Mouse (Mus musculus): ENCODE measurements at regions not wholly inside any gene's neighbourhood (a gene's known extent, or its start where the extent isn't known, plus 50 kb on each side); places are given as distances from the start of the nearest gene placed in this dataset.

DNA sequence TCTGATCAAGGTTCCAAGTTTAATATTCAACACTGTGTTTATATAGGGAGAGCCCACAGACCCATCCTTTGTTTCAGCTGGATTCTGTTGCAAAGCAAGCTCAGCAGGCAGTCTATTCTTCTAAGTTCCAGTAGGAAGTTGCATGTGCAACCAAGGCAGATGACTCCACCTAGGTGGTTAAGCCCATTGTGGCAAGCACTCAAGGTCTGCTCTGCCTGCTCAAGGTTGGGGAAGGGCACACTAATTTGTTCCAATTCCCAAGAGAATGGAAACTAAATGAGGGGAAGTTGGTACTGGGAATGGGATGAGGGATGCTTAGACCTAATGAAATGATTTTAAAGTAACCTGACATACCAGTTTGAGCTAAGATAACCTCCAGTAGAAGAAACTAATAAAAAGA is 437.3 kb downstream of the 1810013L24Rik start:
- DNase-seq: no peak

DNA sequence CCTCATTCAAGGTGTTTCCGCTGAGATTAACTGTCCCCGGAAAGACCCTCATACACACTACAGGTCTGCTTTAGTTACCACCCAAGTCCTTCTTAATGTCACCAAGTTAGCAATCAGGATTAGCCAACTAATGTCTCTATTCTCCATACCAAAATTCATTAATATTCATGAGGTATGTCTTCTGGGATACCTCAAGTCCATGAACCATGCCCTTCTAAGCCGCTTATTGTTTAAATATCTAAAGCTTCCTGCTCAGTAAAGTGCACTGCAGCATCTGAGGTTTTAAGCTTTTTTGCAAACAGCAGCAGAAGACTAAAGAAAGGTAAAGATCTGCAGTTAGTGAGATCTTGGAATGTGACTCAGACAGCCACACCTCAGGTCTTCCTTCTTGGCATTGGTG is 440.2 kb downstream of the 1810013L24Rik start:
- no peak for DNase-seq

DNA sequence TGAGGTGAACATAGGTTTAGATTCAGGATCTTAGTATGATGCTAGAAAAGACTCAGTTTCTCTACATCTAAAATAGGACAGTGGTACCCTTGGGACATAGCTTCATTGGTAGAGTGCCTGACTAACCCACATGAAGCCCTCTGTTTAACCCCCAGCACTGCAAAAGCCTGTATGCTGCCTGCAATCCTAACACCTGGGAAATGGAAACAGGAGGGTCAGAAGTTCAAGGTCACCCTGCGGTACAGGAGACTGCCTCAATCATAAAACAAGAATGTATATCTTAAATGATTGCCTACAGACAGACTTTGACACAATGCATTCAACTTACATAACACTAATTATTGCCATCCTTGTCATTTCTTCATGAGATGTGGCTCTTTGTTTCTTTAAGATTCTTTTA is 440.8 kb downstream of the 1810013L24Rik start:
- no peak for DNase-seq

DNA sequence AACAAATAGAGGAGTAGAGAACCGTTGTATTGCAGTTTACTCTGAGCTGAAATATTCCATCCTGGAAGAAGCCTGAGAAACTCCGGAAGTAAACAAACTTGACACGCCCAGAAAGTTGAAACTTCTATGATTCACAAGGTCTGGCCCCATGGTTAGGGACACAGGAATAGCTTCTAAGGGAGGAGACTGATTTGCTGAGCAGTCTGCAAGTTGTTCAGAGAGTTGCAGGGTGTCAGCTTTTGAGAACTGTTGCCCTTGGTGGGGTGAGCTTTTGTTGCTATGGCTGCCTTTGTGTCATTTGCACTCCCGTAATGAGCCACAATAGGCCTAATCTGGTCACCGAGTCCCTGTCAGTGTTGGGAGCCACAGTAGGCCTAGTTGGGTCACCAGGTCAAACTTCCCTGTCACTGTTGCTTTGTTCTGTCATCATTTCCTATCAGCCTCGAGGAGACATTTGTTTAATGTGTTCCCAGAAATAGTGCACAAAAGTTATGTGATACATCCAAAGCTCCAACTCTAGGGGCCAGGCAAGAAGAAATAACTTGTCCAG is 443.9 kb downstream of the 1810013L24Rik start:
- peak; percentile 62 for DNase-seq

DNA sequence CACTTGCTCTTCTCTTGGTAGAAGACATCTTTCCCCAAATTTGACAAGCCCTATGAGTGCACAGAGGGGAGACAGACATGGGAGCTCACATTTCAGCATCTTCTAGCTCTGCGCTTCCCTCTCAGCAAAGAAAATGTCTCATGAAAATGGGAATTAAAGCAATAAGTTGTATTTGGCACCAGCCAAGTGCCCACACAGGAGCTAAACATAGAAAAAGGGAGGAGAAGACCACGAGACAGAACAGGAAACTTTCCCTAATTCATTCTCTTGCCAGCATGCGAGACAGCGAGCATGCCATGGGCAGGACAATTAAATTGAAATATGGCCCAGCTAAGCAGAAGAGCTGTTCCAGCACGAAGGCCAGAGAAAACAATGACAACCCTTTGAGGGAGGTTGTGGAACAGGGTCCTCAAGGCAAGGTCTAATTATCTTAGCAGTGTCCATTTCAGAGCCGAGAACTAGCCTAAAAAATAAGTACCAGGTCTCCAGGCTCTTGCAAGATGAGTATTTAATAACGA is 444.7 kb downstream of the 1810013L24Rik start:
- DNase-seq: no peak

DNA sequence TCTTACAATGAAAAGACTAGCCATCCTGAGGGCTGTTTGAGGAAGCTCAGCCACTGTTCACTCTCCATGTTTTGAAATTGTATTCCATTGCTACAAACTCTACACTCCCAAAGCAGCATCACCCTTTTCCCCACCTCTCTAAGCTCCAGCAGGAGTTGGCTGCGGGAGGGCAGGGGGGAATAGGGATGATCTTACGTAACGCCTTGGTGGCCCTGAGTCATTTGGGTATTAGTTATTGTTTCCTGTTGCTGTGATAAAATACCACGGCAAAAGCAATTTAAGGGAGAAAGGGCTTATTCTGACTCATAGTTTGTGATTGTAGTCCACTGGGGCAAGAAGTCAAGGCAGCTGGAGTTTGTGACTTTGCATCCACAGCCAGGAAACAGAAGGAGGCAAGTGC is 445.5 kb downstream of the 1810013L24Rik start:
- peak; percentile 74 for DNase-seq

DNA sequence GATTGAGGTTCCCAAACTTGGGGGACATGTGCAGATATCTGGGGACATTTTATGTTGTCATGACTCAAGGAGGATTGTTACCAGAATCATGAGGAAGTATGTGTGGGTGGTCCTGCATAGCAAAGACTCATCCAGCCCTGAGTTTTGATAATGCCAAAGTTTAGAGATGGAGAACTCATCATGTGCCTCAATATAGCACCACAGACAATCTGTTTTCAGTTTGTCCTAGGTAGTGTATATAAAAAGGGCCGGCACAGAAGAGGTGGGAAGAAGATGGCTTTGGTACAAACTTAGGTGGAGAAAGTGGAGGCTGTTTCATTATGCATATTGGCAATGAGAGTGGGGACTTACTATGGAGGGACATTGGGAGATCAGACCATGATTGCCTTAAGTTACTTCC is 447.2 kb downstream of the 1810013L24Rik start:
- no peak for DNase-seq

DNA sequence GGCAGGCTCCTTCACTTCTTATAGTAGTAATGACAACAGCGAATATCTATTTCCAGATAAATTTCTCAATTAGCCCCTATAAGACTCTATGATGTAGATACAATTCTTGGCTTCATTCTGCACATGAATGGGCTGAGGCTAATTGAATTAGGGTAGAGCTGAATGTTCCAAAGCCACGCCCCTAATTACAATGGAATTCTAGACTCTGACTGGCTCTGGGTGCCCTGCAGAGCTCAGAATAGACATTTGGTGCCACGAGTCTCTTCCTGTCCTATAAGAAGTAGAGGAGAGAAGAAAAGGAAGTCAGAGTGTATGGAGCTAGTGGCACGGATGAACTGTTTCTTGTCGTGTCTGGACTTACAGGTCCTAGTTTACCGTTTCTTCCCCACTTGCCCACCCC is 449.8 kb downstream of the 1810013L24Rik start:
- no peak for DNase-seq

DNA sequence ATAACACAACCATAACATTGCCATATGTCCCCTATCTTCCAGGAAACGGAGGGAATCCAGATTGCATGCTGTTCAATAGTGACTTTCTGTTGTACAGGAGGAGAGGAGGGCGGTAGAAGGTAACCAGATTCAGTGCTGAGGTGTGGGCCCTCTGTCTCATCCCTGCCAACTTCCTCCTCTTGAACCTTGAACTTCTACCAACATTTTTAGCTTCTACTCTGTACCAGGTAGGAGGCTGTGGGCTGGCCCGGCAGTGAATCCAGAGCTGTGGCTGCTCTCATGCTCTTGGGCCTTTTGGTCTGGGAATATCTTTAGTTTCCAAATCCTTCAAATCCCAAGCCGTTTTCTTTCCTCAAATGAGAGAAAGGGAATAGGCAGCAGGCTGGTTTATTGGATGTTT is 450.5 kb downstream of the 1810013L24Rik start:
- no peak for DNase-seq

DNA sequence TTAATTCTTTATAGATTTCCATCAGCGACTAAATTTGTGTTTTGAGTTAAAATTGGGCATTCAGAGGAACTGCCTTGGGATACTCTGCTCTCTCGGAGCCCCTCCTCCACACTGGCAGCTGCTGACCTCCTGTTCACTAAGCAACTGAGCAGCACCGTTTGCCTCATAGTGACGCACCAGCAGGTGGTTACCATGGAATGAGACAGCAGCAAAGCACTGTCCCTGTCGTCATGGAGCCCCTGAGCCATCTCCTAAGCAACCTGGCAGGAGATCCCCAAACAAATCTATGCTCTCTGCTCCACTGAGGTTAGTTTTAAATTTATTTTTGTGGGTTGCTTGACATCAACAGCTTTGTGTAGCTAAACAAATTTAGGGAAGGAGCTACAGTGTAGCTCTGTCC is 451.0 kb downstream of the 1810013L24Rik start:
- peak; percentile 89 for DNase-seq

DNA sequence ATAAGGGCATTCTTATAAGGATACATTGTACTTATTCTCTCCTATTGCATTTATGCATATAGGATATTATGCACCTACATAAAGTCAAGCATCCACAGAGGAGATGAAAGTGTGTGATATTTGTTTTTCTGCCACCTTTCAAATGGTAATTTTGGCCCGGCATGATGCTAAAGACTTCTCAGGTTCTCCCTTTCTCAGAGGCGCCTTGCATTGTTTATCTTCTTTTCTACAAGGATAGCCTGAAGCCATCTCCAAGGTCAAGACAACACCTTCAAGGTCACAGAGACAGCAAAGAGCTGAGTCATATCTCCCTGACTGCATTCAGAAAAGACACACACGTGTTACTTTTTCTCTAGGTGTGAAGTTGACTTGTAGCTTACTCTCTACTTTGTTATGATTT is 454.5 kb downstream of the 1810013L24Rik start:
- DNase-seq: no peak

DNA sequence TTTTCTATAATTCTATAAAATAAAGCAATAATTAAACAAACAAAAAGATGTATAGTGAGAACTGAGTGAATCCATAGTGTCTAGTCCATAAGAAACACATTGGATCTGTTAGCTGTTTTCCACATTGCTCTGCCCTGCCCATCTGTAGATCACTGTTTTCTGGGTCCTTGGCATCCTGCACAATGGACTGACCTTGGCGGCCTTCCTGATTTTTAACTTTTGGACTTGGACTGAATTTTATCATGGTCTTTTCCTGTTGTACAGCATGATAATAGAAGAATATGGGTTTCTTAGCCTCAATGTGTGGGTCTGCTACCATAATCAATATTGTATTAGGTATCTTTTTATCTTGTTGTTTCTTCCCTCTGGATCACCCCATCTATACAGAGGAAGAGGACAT is 456.0 kb downstream of the 1810013L24Rik start:
- peak; percentile 55 for DNase-seq

DNA sequence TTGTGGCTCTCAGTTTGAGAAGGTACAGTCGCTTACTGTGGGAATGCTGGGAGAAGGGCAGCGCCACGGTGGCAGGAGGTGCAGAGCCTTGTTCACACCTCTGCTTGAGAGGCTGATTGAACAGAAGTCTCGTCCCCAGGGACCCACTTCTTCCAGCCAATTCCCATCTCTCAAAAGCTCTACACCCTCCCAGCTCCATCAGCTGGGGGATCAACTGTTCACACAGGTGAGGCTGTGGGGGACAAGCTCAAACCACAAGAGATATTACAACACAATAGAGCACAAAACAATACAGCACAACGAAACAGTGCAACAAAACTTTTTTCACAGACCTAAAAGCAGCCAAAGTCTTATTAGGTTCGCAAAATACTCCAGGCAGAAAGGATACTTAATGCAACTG is 457.7 kb downstream of the 1810013L24Rik start:
- DNase-seq: peak; percentile 59

DNA sequence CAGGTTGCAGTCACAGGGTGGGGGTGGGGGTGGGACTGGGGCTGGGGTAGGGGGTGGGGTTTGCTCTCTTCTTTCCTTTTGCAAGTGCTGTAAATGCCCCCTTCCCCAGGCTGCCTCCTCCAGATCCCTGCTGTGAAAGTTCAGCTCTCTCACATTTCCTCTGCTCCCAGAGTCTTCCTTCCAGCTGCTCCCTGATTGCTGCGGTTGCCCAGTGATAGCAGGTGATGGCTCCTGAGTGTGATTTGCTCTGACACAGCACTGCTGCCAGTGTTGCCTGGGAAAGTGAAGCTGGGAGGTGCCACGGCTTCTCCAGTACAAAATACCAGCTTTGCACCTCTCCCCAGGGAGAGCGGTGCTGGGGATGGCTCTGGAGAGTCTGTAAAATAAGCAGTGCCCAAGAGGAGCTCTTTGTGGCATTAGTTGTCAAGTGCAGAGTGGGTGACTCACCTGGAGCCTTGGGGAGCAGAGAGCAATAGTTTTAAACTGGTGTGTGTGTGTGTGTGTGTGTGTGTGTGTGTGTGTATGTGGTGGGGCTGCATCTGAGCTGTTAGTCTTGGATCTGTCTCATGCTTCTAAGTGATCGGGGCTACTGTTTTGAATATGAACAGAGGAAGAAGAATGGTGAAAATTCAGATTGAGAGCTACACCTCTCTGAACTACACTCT is 461.6 kb downstream of the 1810013L24Rik start:
- peak; percentile 64 for DNase-seq

DNA sequence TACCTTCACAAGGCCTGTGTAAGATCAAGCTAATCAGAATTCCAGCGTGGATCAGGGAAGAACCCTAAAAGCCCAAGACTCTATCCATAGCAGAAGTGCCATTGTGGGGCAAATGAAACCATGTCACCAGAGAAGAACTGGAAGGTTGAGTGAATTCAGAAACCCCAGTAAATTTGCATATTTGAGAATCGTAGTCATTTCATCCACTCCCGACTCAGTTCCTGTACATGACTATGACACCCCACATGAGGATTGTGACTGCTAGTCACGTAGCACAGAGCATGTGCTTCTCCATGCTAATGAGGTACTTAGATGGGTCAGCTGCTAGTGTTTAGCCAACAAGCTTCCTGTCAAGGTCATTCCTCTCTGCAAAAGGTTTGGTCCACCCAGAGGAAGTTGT is 473.2 kb downstream of the 1810013L24Rik start:
- no peak for DNase-seq

DNA sequence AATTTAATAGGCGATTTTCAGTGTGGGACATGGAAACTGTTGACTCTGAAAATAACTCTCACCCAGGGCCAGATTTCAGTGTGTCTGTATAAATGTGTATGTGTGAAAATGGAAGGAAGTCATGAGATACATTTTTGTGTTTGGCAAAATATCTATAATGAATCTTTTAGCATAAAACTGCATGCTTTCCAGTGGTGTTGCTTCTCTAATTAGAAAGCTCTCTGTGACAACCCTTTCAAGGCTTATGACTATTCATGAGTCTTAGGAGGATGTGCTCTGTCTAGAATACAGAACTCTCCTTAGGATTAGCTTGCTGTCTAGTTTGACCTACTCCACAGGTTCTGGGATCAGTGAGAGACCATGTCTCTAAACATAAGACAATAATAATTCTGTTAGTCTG is 474.2 kb downstream of the 1810013L24Rik start:
- no peak for DNase-seq

DNA sequence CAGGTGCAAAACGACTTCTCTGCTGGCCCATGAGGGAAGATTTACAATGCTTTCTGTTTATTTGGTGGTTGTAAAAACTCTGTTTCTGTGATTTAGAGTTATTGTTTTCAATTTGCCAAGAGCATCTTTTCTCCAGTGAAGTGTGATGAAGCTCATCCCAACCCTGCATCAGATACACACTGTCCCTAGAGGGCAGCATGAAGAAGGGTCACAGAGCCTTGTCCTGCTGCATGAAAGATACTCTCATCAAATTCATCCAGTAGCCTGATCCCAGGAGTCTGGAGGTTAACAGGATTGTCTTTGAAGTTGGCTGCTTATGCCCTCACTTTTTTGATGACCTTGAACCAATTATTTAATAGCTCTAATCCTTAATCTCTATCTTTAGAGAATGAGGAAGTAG is 480.8 kb downstream of the 1810013L24Rik start:
- DNase-seq: peak; percentile 64

DNA sequence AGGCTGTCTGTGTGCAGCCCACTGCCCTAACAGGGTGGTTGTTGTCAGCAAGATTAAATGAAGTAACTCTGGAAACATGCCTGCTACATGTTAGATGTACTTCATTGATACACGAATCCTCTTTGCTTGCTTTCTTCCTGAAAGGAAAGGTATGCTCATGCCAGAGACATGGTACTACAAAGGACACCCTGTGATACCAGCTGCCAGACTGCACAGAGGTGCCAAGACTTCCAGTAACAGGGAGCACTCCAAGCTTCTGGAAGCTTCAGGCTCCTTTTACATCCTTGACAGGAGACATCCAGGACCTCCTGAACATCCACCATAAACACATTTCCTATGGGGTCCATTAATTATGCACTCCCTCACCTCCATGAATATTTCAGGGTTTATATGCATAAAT is 505.7 kb downstream of the 1810013L24Rik start:
- peak; percentile 23 for DNase-seq

DNA sequence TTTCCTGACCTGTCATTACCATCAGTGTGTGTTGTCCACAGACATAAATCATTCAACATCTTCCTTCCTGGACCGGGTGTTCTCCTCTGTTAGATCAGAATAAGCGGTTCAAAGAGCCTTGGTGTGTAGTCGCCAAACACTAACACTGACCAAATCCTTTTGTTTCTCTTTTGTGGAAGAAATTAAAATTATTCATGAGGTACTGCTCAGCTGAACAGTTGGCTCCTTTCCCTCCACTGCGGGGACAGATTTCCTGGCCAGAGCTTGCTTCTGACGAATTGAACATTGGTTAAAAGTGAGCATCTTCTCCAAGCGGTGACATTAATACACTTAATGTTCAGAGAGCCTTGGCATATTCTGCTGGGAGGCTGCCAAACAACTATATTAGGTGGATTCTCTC is 506.2 kb downstream of the 1810013L24Rik start:
- no peak for DNase-seq

DNA sequence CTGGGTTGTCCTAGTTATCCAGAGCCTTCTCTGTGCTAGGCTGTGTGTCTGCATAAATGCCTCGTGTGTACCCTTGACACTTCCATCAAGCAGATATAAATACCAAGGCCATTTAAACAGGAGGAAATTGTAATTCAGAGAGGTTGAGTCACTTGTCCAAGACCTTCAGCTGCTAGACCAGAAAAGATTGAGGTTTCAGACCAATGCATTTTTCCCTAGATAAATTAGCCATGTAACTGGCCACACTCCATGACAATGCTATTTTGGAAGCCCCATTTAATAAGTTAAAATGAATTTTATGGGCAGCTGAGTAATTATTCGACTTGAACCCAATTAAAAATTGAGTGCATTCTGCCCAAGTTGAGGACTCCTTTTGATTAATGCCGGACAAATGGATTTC is 509.6 kb downstream of the 1810013L24Rik start:
- DNase-seq: no peak

DNA sequence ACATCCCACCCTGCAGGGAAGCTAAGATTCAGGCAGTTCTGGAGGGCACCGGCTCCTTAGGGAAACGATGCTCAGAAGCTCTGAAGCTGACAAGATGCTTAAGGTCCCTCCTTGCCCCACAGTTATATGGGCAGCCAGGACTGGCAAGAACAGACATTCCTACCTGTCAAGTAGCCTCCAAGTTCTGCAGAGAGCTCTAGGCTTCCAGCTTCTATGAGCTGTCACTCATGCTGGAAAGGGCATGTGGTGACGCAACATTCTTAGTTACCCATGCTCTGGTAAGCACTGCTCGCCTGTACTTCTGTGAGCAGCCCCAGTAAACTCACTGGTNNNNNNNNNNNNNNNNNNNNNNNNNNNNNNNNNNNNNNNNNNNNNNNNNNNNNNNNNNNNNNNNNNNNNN is 511.3 kb downstream of the 1810013L24Rik start:
- peak; percentile 45 for DNase-seq

DNA sequence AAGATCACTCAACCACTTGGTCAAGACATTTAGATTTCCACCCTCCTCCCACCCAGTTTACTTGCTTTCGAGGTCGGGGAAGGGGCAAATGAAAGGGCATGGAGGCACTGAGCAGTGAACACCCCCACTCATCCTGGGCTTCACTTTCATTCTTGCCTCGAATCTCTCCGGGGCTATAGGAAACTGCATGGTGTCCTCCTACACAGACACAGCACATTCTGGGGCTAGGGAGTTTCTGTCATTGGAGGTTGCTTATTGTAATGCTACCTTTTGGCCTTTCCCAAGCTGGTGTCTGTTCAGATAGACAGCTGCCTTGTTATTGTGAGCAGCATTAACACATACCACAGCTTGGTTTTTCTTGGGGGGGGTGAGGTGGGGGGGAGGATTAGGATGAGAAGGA is 523.9 kb downstream of the 1810013L24Rik start:
- DNase-seq: peak; percentile 37

DNA sequence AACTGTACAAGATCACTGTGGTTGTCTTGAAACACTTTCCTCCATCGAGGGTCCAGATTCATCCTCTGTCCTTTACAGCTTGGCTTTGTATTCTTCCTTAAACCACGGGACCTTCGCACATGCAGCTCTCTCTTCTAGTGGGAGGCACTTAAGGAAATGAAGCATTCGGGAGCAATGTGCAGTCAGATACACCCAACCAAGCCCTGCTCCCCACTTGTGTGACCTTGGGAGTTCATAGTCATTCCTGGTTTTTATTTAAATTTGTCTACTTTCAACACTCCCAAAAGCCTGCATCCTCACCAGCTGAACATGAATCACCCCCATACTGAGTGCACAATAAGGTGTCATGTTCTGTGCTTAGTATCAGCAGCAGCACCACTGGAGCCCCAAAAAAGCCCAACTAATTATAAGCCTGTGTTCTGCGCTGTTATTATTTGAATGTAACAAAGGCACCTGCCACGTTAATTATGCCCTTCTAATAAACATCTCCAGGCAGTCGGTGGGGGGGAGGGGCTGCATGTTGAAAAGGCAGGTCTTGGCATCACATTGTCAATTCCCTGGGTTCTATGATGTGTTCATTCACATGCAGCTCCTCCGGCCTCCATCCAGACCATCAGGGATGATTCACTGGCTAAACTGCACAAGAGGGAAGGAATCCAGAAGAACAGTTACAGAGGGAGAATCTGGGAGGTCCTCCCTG is 524.6 kb downstream of the 1810013L24Rik start:
- peak; percentile 84 for DNase-seq

DNA sequence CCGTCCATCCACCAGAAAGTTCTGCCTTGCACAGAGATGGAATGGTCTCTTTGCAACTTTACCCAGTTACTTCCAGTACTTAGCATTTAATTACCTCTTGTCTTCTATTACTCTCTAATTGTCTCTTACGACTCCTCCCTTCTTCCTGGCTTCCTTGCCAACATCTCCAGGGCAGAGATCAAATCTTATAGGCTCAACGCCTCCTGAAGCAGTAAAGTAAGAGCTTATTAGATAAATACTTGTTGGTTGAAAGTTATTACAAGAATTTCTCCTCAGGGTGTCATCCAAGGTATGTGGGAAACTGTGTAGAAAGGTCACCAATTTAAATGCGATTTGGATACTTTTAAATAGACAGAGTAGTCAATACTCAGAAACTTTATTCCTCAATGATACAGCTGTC is 528.8 kb downstream of the 1810013L24Rik start:
- peak; percentile 8 for DNase-seq

Data from heart, adult 11 months (tissue).